12 mouse cellular contexts compared by ENCODE assay signal in the genomic region with DNA sequence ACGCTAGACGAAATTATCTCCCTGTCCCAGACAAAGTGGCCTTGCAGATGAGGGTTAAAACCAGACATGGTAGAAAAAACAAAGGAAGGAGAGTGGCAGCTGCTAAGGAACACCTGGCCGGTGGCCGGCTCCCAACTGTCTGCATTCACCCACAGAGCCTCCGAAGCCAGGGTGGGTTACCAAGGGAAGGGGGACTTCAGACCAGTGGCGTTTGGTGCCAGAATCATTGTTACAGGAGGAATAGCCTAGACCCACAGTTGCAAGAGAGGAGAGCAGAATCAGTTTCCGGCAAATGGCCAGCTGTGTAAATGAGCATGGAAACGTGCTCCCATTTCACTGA. TPM values are rescaled to one million over a fixed set of nuclear protein-coding genes. Genes with fewer than 3 reads are reported as not detected.
DNase-seq lines count a peak whose midpoint lies in the region; ATAC-seq and TF ChIP-seq lines count a peak whose summit lies in the region.
"Had no signal": no experiment of that assay in that cellular context is flagged by ENCODE, and none has a peak within 500 bp of the region (broad histone marks: within the 10 kb centered on the region; RNA-seq: fewer than 3 reads in every experiment).

No protein-coding gene starts in this region.

- H3K4me1 ChIP-seq in forebrain, embryonic 12.5 days = 0 out of 2 replicates have a peak, but pooled peaks cover 5% of the 10 kb centered on the region
- no peaks in the 10 kb centered on the region for H3K4me1 ChIP-seq in forebrain, embryonic 14.5 days (ENCODE audit: control insufficient read depth, insufficient read depth, low read length)
- peaks cover 5% of the 10 kb centered on the region for H3K4me1 ChIP-seq in limb, embryonic 13.5 days
- H3K4me1 ChIP-seq in limb, embryonic 10.5 days = peaks cover 6% of the 10 kb centered on the region
- peaks cover 14% of the 10 kb centered on the region for H3K4me1 ChIP-seq in embryonic facial prominence, embryonic 10.5 days
- H3K4me1 ChIP-seq in hindbrain, embryonic 16.5 days (ENCODE audit: control insufficient read depth, insufficient read depth, low read depth, low read length) = no peaks in the 10 kb centered on the region

- peak overlapping the region; percentile 53 for H3K27ac ChIP-seq in forebrain, embryonic 12.5 days
- no peak overlapping the region for H3K27ac ChIP-seq in forebrain, embryonic 14.5 days (ENCODE audit: low read depth, low read length)
- no peak overlapping the region for H3K27ac ChIP-seq in limb, embryonic 13.5 days
- no peak overlapping the region for H3K27ac ChIP-seq in limb, embryonic 10.5 days
- H3K27ac ChIP-seq in embryonic facial prominence, embryonic 10.5 days (replicated peaks) = peak overlapping the region; percentile 48; the same call in 1 of the 2 replicates
- no peak overlapping the region for H3K27ac ChIP-seq in hindbrain, embryonic 16.5 days (ENCODE audit: low read depth, low read length)
- H3K27ac ChIP-seq in left cerebral cortex, adult 2 months = no peak overlapping the region

- no peak overlapping the region for H3K4me2 ChIP-seq in forebrain, embryonic 12.5 days
- H3K4me2 ChIP-seq in forebrain, embryonic 14.5 days (ENCODE audit: low read length) = no peak overlapping the region
- H3K4me2 ChIP-seq in limb, embryonic 13.5 days (replicated peaks) = peak overlapping the region; percentile 27; the same call in 1 of the 2 replicates
- no peak overlapping the region for H3K4me2 ChIP-seq in hindbrain, embryonic 16.5 days (ENCODE audit: low read length)

- no peaks in the 10 kb centered on the region for H3K36me3 ChIP-seq in forebrain, embryonic 12.5 days (replicated peaks)
- H3K36me3 ChIP-seq in forebrain, embryonic 14.5 days (ENCODE audit: control insufficient read depth, insufficient read depth, low read length) = no peaks in the 10 kb centered on the region
- no peaks in the 10 kb centered on the region for H3K36me3 ChIP-seq in limb, embryonic 13.5 days
- H3K36me3 ChIP-seq in limb, embryonic 10.5 days = no peaks in the 10 kb centered on the region
- H3K36me3 ChIP-seq in embryonic facial prominence, embryonic 10.5 days (replicated peaks) = no peaks in the 10 kb centered on the region
- no peaks in the 10 kb centered on the region for H3K36me3 ChIP-seq in hindbrain, embryonic 16.5 days (ENCODE audit: control insufficient read depth, insufficient read depth, low read length)

- WGBS in forebrain, embryonic 12.5 days = 54% methylated on average over 8 of the region's 8 CpGs
- WGBS in forebrain, embryonic 14.5 days = 51% methylated on average over 8 of the region's 8 CpGs
- 36% methylated on average over 8 of the region's 8 CpGs for WGBS in limb, embryonic 13.5 days
- 44% methylated on average over 8 of the region's 8 CpGs for WGBS in limb, embryonic 10.5 days
- WGBS in embryonic facial prominence, embryonic 10.5 days = 34% methylated on average over 8 of the region's 8 CpGs
- WGBS in hindbrain, embryonic 16.5 days = 25% methylated on average over 8 of the region's 8 CpGs

- intact Hi-C loops in gastrocnemius, postnatal 14 days (cut with DNase I; ENCODE audit: low total_unique reads) = loop anchor here (5.0 kb wide), 1 partner anchor 165 kb away; no protein-coding TSS in a partner anchor
- intact Hi-C loops in left cerebral cortex, adult 2 months (cut with DNase I) = loop anchor here (10.0 kb wide), 1 partner anchor 568 kb away; no protein-coding TSS in a partner anchor

- H3K27me3 ChIP-seq in forebrain, embryonic 12.5 days = peaks cover 5% of the 10 kb centered on the region; the same call in 1 of the 2 replicates
- no peaks in the 10 kb centered on the region for H3K27me3 ChIP-seq in forebrain, embryonic 14.5 days (replicated peaks; ENCODE audit: control insufficient read depth, insufficient read depth, low read length)
- peaks cover 4% of the 10 kb centered on the region; the same call in 1 of the 2 replicates for H3K27me3 ChIP-seq in limb, embryonic 13.5 days
- H3K27me3 ChIP-seq in limb, embryonic 10.5 days (ENCODE audit: low read depth, poor library complexity, severe bottlenecking) = peaks cover 6% of the 10 kb centered on the region; the same call in 1 of the 2 replicates
- no peaks in the 10 kb centered on the region; the same call in 1 of the 2 replicates for H3K27me3 ChIP-seq in embryonic facial prominence, embryonic 10.5 days (replicated peaks; ENCODE audit: low read depth, poor library complexity, severe bottlenecking)
- H3K27me3 ChIP-seq in hindbrain, embryonic 16.5 days (replicated peaks; ENCODE audit: control insufficient read depth, insufficient read depth, low read length) = no peaks in the 10 kb centered on the region

- H3K4me3 ChIP-seq in forebrain, embryonic 12.5 days (replicated peaks) = no peak overlapping the region
- H3K4me3 ChIP-seq in forebrain, embryonic 14.5 days (ENCODE audit: low read depth, low read length) = no peak overlapping the region
- no peak overlapping the region for H3K4me3 ChIP-seq in limb, embryonic 13.5 days
- no peak overlapping the region for H3K4me3 ChIP-seq in limb, embryonic 10.5 days
- 0 out of 2 replicates have a peak overlapping the region, but pooled peaks have one; percentile 23 for H3K4me3 ChIP-seq in embryonic facial prominence, embryonic 10.5 days
- no peak overlapping the region for H3K4me3 ChIP-seq in hindbrain, embryonic 16.5 days (ENCODE audit: low read length)
- H3K4me3 ChIP-seq in left cerebral cortex, adult 2 months = no peak overlapping the region
- H3K4me3 ChIP-seq: myocyte had no signal

- peak; percentile 41; the same call in 1 of the 2 replicates for ATAC-seq in forebrain, embryonic 12.5 days (ENCODE audit: low FRiP score)
- ATAC-seq in forebrain, embryonic 14.5 days = no peak
- ATAC-seq in limb, embryonic 13.5 days (ENCODE audit: low FRiP score, low read depth) = 0 out of 2 replicates have a peak, but pooled peaks have one; percentile 24
- peak; percentile 9; the same call in 1 of the 2 replicates for ATAC-seq in hindbrain, embryonic 16.5 days

- DNase-seq in forebrain, embryonic 14.5 days (ENCODE audit: low spot score) = no peak
- no peak for DNase-seq in limb, embryonic 10.5 days (ENCODE audit: low spot score)
- no peak for DNase-seq in embryonic facial prominence, embryonic 10.5 days (ENCODE audit: low spot score)
- no peak for DNase-seq in gastrocnemius, postnatal 14 days
- no peak for DNase-seq in left cerebral cortex, adult 2 months (ENCODE audit: extremely low spot score in 1 of 2, low spot score in 2 of 2)

- no peak overlapping the region for H3K9ac ChIP-seq in forebrain, embryonic 12.5 days
- H3K9ac ChIP-seq in forebrain, embryonic 14.5 days (ENCODE audit: low read length) = no peak overlapping the region
- H3K9ac ChIP-seq in limb, embryonic 13.5 days = 0 out of 2 replicates have a peak overlapping the region, but pooled peaks have one; percentile 8
- no peak overlapping the region for H3K9ac ChIP-seq in hindbrain, embryonic 16.5 days (ENCODE audit: low read depth, low read length)

- H3K9me3 ChIP-seq in forebrain, embryonic 12.5 days = no peaks in the 10 kb centered on the region
- H3K9me3 ChIP-seq in forebrain, embryonic 14.5 days (replicated peaks; ENCODE audit: control insufficient read depth, low read length) = no peaks in the 10 kb centered on the region
- no peaks in the 10 kb centered on the region for H3K9me3 ChIP-seq in limb, embryonic 13.5 days
- H3K9me3 ChIP-seq in limb, embryonic 10.5 days (replicated peaks) = no peaks in the 10 kb centered on the region
- H3K9me3 ChIP-seq in embryonic facial prominence, embryonic 10.5 days = no peaks in the 10 kb centered on the region
- no peaks in the 10 kb centered on the region for H3K9me3 ChIP-seq in hindbrain, embryonic 16.5 days (ENCODE audit: control insufficient read depth, low read length)

- TF ChIP-seq CTCF in left cerebral cortex, adult 2 months (IDR thresholded peaks at IDR 0.05) = no peak

RNA-seq across cellular contexts. Expression of a gene that starts 23.6 kb away (rescaled TPM):
- polyA plus RNA-seq in forebrain, embryonic 12.5 days (2016; fragmentation: Nextera tagmentation; extraction: Ambion mirVana) = 0.08 and 0.41 TPM in 2 replicates
- 0.48 TPM in 2 replicates for polyA plus RNA-seq in forebrain, embryonic 14.5 days (2014; fragmentation: Nextera tagmentation; extraction: Ambion mirVana)
- 35.1 and 38.5 TPM in 2 replicates for polyA plus RNA-seq in limb, embryonic 13.5 days (2015; fragmentation: Nextera tagmentation; extraction: Ambion mirVana)
- polyA plus RNA-seq in limb, embryonic 10.5 days (2016; fragmentation: Nextera tagmentation; extraction: Ambion mirVana) = 0.08 and 0.28 TPM in 2 replicates
- polyA plus RNA-seq in embryonic facial prominence, embryonic 10.5 days (2016; fragmentation: Nextera tagmentation; extraction: Ambion mirVana) = 0.10 and 0.16 TPM in 2 replicates
- polyA plus RNA-seq in hindbrain, embryonic 16.5 days (2015; fragmentation: Nextera tagmentation; extraction: Ambion mirVana) = 0.76 and 6.6 TPM in 2 replicates
- total RNA-seq in gastrocnemius, postnatal 14 days (2021) = 100 to 1,000 TPM; 116 to 133 TPM
- 1 to 10 TPM in 1 of 2 experiments, under 1 TPM in 1; 0.68 to 1.4 TPM for total RNA-seq in left cerebral cortex, adult 2 months (2021)
- total RNA-seq: granulocyte monocyte progenitor cell, adult 5-6 weeks had no signal

RNA-seq across cellular contexts. Expression of a gene that starts 52.8 kb away (rescaled TPM):
- polyA plus RNA-seq in forebrain, embryonic 12.5 days (2016; fragmentation: Nextera tagmentation; extraction: Ambion mirVana) = 56.4 and 59.5 TPM in 2 replicates
- 18.4 and 20.5 TPM in 2 replicates for polyA plus RNA-seq in forebrain, embryonic 14.5 days (2014; fragmentation: Nextera tagmentation; extraction: Ambion mirVana)
- polyA plus RNA-seq in limb, embryonic 13.5 days (2015; fragmentation: Nextera tagmentation; extraction: Ambion mirVana) = 0.04 and 0.18 TPM in 2 replicates
- 0.13 and 0.14 TPM in 2 replicates for polyA plus RNA-seq in limb, embryonic 10.5 days (2016; fragmentation: Nextera tagmentation; extraction: Ambion mirVana)
- 16.1 and 22.3 TPM in 2 replicates for polyA plus RNA-seq in embryonic facial prominence, embryonic 10.5 days (2016; fragmentation: Nextera tagmentation; extraction: Ambion mirVana)
- 25.6 and 32.3 TPM in 2 replicates for polyA plus RNA-seq in hindbrain, embryonic 16.5 days (2015; fragmentation: Nextera tagmentation; extraction: Ambion mirVana)
- total RNA-seq in gastrocnemius, postnatal 14 days (2021) = not detected
- total RNA-seq in left cerebral cortex, adult 2 months (2021) = under 1 TPM; 0.26 to 0.52 TPM
- total RNA-seq: ES-E14; granulocyte monocyte progenitor cell, adult 5-6 weeks had no signal
- polyA plus RNA-seq: kidney, embryonic 14.5 days had no signal

Comparison
In these comparisons a context has a peak if more than half of its experiments do, and no peak if none do; other contexts are left out.
1. H3K27ac ChIP-seq: peak in forebrain, embryonic 12.5 days (single experiment) and embryonic facial prominence, embryonic 10.5 days (single experiment); none in forebrain, embryonic 14.5 days (single experiment), limb, embryonic 13.5 days (single experiment), limb, embryonic 10.5 days (single experiment), hindbrain, embryonic 16.5 days (single experiment) and left cerebral cortex, adult 2 months (single experiment).
2. RNA of a gene that starts 52.8 kb away (polyA plus RNA-seq): 56.4 to 59.5 TPM in forebrain, embryonic 12.5 days, 25.6 to 32.3 TPM in hindbrain, embryonic 16.5 days, 18.4 to 20.5 TPM in forebrain, embryonic 14.5 days and 16.1 to 22.3 TPM in embryonic facial prominence, embryonic 10.5 days; 0.13 to 0.14 TPM in limb, embryonic 10.5 days and 0.04 to 0.18 TPM in limb, embryonic 13.5 days; every median in the first group is over 10 times any median in the second.